Mouse (Mus musculus) ES-CJ7 (cell line): ENCODE data around the gene Layn.

ENCODE experiments used
- DNase-seq: peaks from one replicate; pipeline ENCODE4 v3.0.0; 2011; ENCODE audit warnings: low read depth, low spot score

Gene Layn

DNA sequence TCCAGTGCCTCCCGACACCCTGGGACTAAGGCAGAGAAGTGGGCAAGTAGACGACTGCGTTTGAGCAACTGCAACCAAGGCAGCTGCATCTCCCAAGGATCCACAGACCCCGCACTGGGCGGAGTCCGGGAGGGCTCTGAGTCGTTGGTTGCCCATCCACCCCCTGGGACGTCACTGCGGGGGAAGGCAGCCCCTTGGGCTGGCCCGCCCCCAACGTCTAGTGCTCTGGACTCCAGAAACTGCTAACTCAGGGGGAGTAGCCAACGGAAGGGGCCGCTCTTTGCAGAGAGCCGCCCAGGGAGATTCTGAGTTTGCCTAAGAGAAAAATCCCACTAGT lies at the start of gene Layn:
Layn (minus strand) TSS at position 116 of the 337 bp plus-strand sequence.
- DNase-seq, result peak; percentile 73

DNA sequence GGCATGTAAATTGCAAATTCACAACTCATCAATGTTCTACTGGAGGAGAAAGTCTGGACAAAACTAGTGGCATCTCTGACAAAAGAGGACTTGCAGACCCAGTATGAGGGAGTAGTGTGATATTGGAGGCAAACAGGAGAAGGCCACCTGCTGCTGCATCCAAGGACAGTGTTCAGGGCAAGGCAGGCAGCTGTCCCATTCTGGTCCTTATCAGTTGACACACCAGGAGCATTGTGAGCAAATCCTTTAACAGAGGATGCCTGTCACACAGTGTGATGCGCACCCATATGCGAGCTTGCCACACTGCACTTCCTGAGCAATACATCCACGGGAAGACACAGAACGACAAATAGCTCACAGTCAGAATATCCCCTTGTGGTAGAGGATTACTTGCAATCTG lies 37.9 kb upstream of the Layn start:
- DNase-seq, result no peak

DNA sequence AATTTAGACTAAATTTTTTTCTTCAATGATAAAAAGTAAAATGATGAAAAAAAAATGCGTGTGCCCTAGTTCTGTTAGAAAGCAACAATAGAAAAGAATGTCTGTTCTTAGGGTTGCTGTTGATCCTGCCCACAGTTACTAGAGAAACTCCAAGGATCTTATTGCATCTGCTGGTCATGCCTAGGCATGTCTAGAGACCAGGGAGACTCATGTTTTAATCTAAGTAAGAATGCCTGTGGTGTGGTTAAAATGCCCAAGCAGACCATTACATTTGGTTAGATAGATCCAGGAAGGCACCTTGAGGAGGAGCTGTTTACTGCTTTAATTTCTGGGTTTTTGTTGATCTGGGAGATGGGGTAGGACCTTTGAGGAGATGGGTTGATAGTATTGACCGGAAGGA lies 28.9 kb upstream of the Layn start:
- peak; percentile 8 for DNase-seq

DNA sequence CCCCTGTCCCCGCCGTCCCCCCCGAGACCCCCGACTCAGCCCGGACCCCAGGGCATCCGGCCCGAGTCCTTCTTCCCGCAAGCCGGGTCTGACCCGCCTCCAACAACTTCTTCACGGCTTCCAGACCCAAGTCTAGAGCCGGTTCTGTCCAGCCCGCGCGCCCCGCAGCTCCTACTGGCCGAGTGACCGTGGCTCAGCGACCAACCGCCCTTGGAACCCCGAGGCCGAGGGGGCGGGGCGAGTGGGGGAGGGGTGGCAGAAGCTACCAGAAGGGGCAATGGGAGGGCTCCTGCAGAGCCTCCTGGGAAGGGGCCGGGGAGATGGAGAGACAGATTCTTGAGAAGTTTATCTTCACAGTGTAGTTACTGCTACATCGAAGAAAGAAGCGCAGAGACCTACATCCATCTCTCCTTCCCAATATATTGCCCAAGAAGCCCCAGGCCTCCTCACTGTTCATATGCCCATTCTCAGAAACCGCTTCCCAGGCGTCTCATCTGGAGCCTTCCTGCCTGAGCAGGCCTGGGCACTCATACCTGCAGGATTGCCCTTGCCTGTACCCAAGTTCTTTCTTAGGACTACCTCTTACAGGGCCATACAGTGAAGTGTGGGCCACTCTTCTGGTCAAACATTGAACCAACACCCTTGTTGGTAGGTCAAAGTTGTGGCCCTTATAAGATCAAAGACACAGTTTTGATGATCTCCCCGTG lies 27.1 kb upstream of the Layn start:
- peak; percentile 16 for DNase-seq

DNA sequence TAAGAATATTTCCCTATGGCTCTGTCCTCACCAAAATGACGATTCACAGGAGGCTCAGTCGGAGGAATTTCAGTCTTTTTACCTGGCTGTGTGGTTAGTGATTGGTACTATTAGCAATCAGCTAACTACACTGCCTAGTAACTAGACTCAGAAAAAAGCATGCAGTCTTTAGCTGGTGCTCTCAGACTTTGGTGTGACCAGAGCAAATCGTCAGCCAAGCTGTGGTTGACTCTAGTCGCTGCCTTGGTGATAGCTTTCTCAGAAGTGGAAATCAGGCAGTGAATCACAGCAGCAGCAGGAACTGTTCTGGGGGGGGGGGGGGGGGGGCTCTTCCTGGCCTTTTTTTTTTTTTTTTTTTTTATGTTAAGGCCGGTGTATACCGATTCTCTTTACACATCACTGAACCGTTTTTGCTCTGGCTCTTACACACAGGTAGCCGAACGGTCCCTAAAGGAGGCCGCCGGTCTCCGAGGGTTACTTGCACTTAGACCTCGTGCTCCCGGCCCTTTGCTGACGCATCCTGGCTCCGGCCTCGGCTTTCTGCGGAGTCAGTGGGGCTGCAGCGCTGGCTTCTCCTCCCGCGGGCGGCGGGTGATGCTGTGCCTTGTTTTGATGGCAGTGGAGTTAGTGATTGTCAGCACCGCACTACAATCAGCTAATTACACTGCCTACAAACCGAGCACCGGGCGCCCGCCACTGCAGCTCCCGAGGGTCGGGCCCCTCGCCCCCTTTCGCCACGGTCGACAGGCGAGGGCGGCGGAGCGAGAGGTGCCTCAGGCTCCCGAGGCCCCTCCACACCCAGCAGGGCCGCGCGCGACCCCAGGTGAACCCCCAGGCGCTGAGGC lies 26.3 kb upstream of the Layn start:
- DNase-seq, result peak; percentile 24

DNA sequence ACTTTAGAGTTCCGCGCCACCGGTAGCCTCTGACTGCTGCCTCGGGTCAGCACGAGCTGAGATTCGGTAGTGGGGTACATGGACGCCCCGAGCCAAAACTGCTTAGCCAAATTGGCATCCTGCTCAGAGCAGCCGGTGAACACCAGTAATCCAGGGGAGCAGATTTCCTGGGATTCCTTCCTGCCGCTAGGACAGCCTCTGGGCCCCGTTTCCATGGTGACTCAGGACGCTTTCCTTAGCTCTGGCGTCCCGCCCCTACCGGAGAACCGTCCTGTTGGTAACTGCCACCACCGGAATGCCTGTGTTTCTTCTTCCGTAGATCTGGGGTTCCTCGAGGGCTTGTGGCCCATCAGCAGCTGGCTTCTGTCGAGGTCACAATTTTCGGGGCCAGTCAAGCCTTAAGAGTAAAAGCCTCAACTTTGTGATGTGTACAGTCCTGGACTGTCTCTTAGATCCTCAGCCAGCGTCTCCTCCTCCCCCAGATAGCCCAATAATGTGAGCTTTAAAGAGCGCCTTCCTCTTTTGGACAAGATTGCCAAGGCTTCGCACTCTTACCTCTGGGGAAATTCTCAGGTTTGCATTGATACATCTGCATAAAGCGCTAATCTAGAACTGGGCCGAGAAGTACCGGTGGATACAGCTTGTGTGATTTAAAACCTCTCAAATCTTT lies 25.0 kb upstream of the Layn start, which contains the start of gene 4833427G06Rik:
4833427G06Rik (minus strand) TSS at position 323 of the 670 bp plus-strand sequence.
- peak; percentile 73 for DNase-seq

DNA sequence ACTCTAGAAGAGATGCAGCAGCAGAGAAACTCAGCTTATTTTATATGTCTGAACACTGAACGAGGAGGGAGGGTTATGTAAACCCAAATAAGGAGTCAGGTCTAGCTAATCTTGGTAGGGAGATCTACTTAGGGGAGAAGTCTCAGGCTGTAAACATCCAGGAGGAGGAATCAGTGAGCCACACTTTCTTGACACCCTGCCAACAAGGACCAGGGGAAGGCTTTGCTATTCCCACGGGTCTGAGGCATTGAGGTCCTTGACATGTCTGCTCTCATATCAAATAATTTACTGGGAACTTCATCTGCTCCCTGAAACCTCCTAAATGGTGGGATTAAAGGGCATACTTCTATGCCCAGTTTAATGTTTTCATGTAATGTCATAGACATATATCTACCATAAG lies 19.4 kb upstream of the Layn start:
- DNase-seq, result no peak

DNA sequence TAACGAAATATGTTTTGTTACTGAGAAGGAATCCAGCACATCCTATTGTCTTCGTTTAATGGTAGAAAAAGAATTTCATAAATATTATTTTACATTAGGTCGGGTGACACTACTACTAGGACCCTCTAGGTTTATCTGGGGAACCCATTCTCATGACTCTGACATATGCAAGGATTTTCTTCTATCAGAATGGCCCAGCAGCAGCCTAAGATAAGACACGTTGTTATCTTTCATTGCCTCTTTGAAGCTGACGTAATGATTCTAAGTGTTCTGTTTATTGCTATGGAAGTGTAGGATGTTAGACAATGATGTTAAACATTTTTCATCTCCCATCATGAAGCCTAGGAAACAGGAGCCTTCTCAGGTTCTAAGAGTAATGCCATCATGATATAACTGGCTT lies 16.8 kb upstream of the Layn start:
- no peak for DNase-seq

DNA sequence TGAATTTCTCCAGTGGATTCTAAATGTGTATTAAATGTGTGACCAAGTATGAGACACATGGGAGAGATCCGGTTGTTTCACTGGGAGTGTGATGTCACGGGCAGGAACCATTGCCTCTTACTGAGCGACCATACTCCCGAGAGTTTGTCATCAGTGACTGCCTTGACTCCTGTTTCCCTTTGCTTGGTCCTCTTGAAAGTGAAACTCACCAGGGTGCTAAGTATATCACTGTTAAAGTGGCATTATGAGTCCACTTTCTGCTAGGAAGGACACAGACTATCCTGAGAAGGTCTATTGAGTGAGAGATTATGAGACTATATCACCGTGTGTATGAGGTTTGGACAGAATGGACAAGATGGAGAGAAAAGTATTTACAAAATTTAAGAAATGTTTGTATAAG lies 4.7 kb upstream of the Layn start:
- no peak for DNase-seq

DNA sequence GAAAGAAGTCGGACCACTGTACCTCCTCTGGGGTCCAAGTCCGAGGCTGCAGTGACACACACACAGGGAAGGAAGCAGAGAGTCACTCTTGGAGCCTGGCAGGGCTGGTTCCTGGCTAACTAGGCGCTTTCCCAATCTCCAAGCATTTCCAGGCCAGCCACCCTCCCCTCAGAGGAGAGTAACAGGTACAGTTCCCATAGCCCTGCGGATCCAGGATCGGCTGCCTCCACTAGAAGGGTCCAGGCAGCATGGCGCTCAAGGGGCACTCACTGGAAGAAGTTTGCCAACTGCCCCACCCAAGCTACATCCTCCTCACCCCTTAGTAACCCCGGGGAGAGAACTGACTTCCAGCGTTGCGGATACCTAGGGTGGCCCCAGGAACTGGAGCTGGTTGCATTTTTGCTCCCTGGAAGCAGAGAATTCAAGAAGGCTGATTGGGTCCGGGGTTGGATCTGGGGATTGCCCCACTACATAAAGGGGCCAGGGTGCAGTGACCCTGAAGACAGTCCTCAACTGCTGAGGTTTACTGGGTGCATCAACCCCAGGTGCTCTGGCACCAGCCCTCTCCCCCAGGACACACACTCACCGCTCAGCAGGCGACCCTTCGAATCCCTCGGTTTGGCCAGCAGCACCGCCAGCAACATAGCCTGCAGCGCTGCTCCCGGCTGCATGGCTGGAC lies 455 bp downstream of the Layn start:
- DNase-seq, result peak; percentile 28

DNA sequence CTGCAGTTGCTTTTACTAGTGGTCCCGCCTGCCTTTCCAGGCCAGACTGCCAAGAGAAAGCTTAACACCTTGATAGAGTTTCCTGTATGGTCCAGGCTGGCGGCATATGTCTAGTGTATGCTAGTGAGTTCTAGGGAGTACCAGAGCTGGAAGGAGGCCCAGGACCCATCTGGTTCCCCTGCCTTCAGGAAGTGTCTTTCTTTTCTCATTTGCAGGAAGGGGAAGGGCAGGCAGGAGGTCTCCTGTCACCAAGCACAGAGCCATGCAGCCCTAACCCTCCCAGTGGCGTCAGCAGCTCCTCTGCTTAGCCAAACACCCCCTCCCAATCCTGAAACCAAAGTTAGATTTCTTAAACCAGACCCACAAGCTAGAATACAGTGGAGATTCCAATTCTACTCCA lies 1.1 kb downstream of the Layn start:
- peak; percentile 11 for DNase-seq

DNA sequence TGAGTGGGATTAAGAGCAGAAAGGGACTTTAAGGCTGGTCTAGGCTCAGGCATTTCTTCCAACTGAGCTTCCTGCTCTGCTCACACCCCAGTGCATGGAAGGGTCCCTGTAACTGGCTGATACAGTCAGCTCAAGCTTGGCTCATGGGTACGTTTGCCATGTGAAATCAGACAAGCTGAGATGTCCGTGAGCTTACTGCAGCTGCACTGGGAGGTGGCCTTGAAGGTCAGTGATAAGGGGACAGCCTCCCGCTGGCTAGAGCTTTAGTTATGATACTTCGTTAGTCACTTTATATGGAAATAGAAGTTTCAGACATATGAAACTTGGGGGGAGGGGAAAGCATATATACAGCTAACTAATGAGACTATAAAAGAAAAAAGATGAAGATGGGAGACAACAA lies 6.1 kb downstream of the Layn start:
- DNase-seq, result no peak

DNA sequence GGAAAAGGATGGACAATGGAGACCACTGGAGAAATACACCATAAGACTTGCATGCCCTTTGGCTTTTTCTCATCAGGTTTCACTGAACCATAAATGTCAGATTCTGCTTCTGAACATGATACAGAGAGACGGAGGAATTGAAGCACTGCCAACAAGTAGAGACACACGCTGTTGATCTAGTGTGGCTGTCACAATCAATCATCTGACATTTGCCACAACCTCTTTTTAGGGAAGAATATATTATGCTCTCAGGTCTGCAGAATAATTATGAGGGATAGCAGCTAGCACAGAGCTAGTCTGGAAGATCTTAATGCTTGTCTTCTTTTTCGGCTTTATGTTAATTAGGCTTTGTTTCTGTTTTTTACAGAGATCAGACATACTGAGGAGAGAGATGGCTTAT lies 8.7 kb downstream of the Layn start:
- no peak for DNase-seq

DNA sequence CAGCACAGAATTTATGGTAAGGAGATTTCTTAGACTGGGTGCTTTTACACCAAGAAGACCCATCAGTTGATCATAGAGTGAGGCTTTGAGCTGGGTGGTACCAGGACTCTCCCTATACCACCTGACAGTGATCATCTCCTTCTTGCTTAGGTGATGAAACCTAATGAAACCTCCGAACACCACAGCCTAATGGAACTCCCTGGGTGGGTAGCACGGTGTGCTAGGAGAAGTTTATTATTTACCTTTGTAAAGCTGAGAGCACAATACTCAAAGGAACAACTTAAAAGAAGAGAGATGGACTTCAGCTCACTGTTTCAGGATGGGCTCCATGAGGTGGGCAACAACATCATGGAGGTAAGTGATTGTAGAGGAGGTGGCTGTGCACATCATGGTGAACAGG lies 16.3 kb downstream of the Layn start, which contains the start of gene Btg4:
Btg4 (plus strand) TSS at position 301 of the 400 bp plus-strand sequence.
- no peak for DNase-seq

DNA sequence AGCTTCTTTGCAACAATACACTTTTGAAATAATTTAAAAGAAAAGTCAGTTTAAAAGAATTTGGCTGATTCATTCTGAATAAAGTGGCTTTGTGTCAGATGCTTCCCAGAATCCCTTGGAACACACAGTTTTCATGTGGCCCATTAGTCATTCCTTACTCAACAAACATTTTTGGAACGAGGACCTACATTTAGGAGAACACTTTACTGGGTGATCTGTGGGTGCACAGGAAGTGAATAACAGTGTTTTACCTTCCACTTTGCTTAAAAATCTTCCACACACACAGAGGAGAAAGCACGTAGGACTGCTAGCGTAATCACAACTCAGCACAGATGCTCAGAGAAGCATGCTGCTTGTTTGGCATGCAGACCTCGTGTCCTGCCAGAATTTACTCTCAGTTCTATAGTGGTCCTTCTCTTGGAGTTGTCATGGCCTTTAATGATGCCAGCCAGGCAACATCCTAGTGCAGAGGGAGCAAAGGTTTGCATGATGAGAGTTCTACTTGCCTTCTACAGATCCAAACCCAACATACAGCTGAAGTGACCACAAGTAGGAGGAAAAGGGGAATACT lies 17.9 kb downstream of the Layn start:
- no peak for DNase-seq

DNA sequence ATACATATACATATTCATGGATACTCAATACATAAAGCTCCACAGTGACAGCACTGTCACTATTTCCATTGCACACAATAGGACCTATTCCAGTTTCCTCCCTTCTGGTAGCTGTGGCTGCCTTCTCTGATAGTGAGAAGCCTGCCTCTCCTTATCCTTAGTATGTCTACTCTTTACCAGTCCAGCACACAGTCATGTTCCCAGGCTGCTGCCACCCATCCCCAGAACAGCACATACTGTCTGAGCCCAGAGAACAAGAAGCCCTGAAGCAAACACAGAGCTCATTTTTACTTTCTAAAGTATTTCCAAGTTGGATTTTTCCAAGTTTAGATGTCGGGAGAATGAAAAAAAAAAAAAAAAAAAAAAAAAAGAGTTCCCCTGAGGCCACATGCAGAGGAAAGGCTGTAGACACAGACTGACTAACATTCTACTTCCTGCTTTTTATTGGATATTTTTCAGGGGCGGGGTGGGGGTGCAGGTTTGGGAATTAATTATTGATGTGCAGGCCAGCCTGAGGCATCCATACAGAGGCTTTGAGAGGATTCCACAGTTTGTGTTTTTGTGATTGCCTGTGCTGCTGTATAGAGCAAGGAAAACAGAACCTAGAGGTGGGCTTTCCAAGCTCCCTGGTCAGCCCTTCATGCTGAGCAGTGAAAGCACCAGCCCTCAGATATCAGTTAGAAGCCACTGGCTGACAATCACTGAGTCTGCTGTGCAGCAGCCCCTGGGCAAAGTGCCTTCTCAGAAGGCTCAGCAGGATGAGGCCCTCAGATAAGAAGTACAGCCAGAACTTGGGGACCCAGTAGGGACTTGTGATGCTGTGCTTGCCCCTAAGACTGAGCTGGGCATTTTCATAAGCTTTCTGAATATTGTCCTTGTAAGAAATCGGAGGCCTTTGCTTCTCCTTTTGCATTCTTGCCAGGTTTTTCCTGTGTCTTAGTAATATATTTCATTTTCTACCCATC lies 20.3 kb downstream of the Layn start:
- no peak for DNase-seq

DNA sequence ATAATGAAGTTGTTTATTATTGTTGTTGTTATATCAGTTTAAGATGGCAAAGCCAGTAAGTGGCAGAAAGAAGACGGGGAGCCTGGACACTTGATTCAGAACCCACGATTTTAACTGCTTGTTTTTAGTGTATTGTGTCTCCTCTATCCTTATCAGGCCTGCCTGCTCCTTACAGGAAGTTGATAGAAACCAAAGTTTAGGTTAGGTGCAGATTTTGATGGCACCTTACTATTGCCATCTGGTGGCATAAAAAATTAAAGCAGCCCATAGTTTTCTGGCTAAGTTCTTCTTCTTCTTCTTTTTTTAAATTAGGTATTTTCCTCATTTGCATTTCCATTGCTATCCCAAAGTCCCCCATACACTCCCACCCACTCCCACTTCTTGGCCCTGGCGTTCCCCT lies 24.7 kb downstream of the Layn start:
- peak; percentile 11 for DNase-seq

DNA sequence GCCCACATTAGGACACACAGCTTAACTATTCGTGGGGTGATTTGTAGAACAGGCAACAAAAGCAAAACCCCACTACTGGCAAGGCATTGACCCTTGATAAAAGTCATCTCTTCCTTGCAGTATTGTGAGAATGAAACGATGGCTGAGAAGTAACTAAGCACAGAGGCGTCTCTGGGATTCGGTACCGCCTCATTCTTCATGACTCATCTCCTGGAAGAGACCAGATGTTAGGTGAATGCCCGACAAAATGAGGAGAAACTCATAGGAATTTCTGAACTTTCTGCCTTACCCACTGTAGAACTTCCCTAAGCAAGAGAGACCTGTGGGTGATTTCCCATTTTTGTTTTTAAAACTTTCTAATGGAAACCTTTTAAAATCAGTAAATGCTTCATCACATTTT lies 34.8 kb downstream of the Layn start:
- DNase-seq, result no peak

DNA sequence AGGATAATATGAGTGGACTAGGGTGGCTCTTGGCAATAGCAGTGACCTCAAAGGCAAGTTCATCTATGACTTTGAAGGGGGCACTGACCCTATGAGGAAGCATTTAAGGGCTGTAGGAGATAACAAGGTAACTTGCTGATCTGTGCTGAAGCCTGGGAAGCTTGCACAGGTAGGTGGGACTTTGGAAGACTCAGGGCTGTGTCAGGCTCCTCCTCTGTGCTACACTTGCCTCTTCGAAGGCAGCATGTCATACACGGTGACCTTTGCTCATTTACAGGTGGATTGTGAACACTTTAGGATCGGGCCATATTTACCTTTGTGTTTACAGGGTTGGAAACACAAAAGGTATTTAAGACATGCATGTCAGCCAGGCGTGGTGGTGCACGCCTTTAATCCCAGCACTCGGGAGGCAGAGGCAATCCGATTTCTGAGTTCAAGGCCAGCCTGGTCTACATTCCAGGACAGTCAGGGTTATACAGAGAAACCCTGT lies 35.4 kb downstream of the Layn start:
- DNase-seq, result peak; percentile 4
